Mouse (Mus musculus): ENCODE measurements at regions not wholly inside any gene's neighbourhood (a gene's known extent, or its start where the extent isn't known, plus 50 kb on each side); places are given as distances from the start of the nearest gene placed in this dataset.

- TF ChIP-seq POLR2A (IDR thresholded peaks at IDR 0.05; ENCODE audit: low read depth, low read length) = no peak
- no peak for TF ChIP-seq CTCF (conservative IDR thresholded peaks at IDR 0.05; ENCODE audit: insufficient read depth, insufficient read length, low read depth, low read length)
These were observed 67.0 kb downstream of the Foxa2 start for GRCm38 (mm10) chr2:147979660-147980364.
